Mouse (Mus musculus): ENCODE measurements at regions not wholly inside any gene's neighbourhood (a gene's known extent, or its start where the extent isn't known, plus 50 kb on each side); places are given as distances from the start of the nearest gene placed in this dataset.

DNA sequence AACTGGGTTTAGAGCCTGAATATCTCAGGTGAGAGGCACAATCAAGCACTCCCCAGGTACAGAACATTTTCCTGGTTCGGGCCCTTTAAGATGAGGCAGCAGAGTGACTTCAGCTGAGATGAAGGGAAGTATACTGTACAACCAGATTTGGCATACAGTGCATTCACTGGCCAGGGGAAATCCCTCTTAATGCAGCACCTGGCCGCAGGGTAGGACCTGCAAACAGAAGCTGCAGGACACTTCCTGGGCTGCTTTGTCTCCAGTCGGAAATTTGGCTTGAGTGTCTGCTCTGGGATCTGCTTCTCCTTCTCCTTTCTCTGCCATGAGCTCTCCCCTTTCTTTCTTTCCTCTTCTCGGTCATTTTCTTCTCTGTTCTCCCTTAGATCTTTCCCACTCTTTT lies 210.9 kb downstream of the Papss1 start:
- Histone ChIP-seq H3K4me3 (ENCODE audit: insufficient read depth, low read depth, low read length) (no peak overlapping the region), H3K27me3 (replicated peaks; ENCODE audit: control insufficient read depth, insufficient read depth, low read length) (no peaks in the 10 kb centered on the region), H3K4me1 (ENCODE audit: control insufficient read depth, insufficient read depth, low read length) (no peaks in the 10 kb centered on the region), H3K36me3 (ENCODE audit: control insufficient read depth, insufficient read depth, low read length) (no peaks in the 10 kb centered on the region), H3K27ac (ENCODE audit: insufficient read depth, low read depth, low read length) (no peak overlapping the region)
- no peak for TF ChIP-seq CTCF (conservative IDR thresholded peaks at IDR 0.05; ENCODE audit: insufficient read depth, insufficient read length, low read depth, low read length)
- no peak for TF ChIP-seq POLR2A (IDR thresholded peaks at IDR 0.05; ENCODE audit: low read depth, low read length)
- 89% methylated on average over 4 of the region's 4 CpGs for WGBS
- no peak for DNase-seq

DNA sequence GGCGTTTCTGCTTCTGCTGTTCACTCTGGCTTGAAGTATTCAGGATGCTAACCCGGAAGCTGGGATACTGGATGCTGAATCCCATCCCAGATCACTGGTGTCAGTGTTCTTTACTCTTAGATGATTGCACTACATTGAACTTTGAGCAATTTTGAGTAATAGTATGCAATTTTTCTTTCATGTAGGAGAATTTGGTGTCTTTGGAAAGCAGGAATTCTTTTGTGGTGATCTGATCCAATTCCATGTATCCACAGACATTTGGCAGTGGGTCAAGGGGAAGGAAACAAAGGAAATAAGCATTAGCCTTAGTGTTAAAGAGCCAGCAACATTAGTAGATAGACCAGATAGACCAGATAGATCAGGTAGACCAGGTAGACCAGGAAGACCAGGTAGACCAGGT lies 212.1 kb downstream of the Papss1 start:
- WGBS: 63% methylated on average over 2 of the region's 2 CpGs
- H3K27ac ChIP-seq (ENCODE audit: insufficient read depth, low read depth, low read length): no peak overlapping the region
- TF ChIP-seq POLR2A (IDR thresholded peaks at IDR 0.05; ENCODE audit: low read depth, low read length): no peak
- TF ChIP-seq CTCF (conservative IDR thresholded peaks at IDR 0.05; ENCODE audit: insufficient read depth, insufficient read length, low read depth, low read length): no peak
- DNase-seq: no peak
- no peaks in the 10 kb centered on the region for H3K36me3 ChIP-seq (ENCODE audit: control insufficient read depth, insufficient read depth, low read length)
- H3K4me1 ChIP-seq (ENCODE audit: control insufficient read depth, insufficient read depth, low read length): no peaks in the 10 kb centered on the region
- no peaks in the 10 kb centered on the region for H3K27me3 ChIP-seq (replicated peaks; ENCODE audit: control insufficient read depth, insufficient read depth, low read length)
- H3K4me3 ChIP-seq (ENCODE audit: insufficient read depth, low read depth, low read length): no peak overlapping the region

DNA sequence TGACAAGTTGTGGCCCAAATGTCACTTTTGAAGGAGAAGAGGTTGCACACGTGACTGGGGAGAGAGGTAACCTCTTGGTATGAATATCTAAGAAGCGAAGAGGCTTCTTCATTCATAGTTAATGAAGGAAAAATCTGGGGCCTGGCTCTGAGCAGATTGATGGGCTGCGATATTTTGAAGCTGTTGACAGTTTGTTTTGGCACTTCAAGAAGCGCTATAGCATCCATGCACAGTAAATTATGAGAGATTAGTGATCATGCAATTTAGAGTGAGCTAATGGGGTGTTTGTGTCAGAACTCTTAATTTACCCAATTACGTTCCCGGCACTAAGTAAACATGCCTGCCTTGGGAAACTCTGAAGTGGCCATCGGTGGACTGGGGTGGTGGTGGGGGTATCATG lies 215.2 kb downstream of the Papss1 start:
- DNase-seq: no peak
- 59% methylated on average over 7 of the region's 7 CpGs for WGBS

DNA sequence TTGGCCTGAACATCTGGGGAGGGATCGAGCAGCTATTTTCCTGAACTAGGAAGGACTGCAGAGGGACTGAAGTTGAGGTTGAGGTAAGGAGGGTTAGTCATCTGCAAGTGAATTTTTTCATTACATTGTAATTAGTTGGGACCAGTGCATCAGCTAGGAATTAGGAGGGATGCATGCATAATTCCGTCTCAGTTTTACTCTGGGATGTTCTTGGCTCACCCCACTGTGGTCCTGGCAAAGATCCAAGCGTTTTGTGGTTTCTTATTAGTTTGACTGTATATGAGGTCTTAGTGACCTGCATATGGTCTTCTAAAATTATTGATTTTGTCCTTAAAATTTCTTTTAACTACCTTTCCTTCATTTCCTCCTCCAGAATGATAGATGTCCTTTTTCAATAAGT lies 221.0 kb downstream of the Papss1 start:
- H3K4me1 ChIP-seq (ENCODE audit: control insufficient read depth, insufficient read depth, low read length): no peaks in the 10 kb centered on the region
- 80% methylated on average over 3 of the region's 3 CpGs for WGBS
- no peak for TF ChIP-seq POLR2A (IDR thresholded peaks at IDR 0.05; ENCODE audit: low read depth, low read length)
- no peak for TF ChIP-seq CTCF (conservative IDR thresholded peaks at IDR 0.05; ENCODE audit: insufficient read depth, insufficient read length, low read depth, low read length)
- H3K4me3 ChIP-seq (ENCODE audit: insufficient read depth, low read depth, low read length): no peak overlapping the region
- H3K27ac ChIP-seq (ENCODE audit: insufficient read depth, low read depth, low read length): no peak overlapping the region
- H3K36me3 ChIP-seq (ENCODE audit: control insufficient read depth, insufficient read depth, low read length): no peaks in the 10 kb centered on the region
- DNase-seq: no peak
- H3K27me3 ChIP-seq (replicated peaks; ENCODE audit: control insufficient read depth, insufficient read depth, low read length): no peaks in the 10 kb centered on the region

More for the DNA sequence above, 215.2 kb downstream of the Papss1 start:
- no peaks in the 10 kb centered on the region for H3K36me3 ChIP-seq (ENCODE audit: control insufficient read depth, insufficient read depth, low read length)
- H3K4me1 ChIP-seq (ENCODE audit: control insufficient read depth, insufficient read depth, low read length): no peaks in the 10 kb centered on the region
- no peaks in the 10 kb centered on the region for H3K27me3 ChIP-seq (replicated peaks; ENCODE audit: control insufficient read depth, insufficient read depth, low read length)
- H3K27ac ChIP-seq (ENCODE audit: insufficient read depth, low read depth, low read length): no peak overlapping the region
- H3K4me3 ChIP-seq (ENCODE audit: insufficient read depth, low read depth, low read length): no peak overlapping the region
- TF ChIP-seq POLR2A (IDR thresholded peaks at IDR 0.05; ENCODE audit: low read depth, low read length): no peak
- TF ChIP-seq CTCF (conservative IDR thresholded peaks at IDR 0.05; ENCODE audit: insufficient read depth, insufficient read length, low read depth, low read length): no peak

DNA sequence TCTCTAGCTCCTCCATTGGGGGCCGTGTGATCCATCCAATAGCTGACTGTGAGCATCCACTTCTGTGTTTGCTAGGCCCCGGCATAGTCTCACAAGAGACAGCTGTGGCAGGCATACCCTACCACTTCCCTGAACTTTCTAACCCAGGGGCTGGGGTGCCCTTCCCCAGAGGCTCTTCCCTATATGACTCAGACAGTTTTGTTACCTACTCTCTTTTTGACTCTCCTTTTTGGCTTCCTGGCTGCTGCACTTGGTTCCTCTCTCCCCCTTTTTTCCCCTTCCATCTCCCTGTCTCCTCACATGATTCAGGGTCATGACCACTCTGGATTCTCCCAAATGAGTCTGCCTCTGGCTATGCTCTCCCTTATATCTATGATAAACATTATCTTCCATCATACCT lies 223.8 kb downstream of the Papss1 start:
- Histone ChIP-seq H3K4me3 (ENCODE audit: insufficient read depth, low read depth, low read length) (no peak overlapping the region), H3K36me3 (ENCODE audit: control insufficient read depth, insufficient read depth, low read length) (no peaks in the 10 kb centered on the region), H3K27ac (ENCODE audit: insufficient read depth, low read depth, low read length) (no peak overlapping the region), H3K4me1 (ENCODE audit: control insufficient read depth, insufficient read depth, low read length) (no peaks in the 10 kb centered on the region), H3K27me3 (replicated peaks; ENCODE audit: control insufficient read depth, insufficient read depth, low read length) (no peaks in the 10 kb centered on the region)
- no peak for DNase-seq
- WGBS: 88% methylated on average over 2 of the region's 2 CpGs
- TF ChIP-seq CTCF (conservative IDR thresholded peaks at IDR 0.05; ENCODE audit: insufficient read depth, insufficient read length, low read depth, low read length) (no peak), POLR2A (IDR thresholded peaks at IDR 0.05; ENCODE audit: low read depth, low read length) (no peak)

DNA sequence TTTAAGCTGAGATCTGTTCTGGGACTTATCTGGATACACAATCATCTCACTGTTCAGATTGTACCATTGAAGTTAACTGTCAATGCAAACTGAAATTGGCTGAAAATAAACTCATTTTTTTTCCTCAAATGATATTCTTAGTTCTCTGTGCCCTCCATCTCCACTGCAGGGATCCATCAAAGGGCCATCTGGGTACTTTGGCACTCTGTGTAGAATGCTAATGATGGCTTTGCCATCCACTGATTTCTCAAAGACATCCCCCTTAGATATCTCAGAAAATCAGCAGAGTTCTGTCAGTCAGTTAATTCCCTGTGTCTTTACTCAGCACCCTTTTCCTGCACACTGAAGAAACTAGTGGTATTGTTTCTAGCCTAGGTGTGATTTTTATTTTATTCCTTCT lies 224.6 kb downstream of the Papss1 start:
- no peak overlapping the region for H3K4me3 ChIP-seq (ENCODE audit: insufficient read depth, low read depth, low read length)
- no peaks in the 10 kb centered on the region for H3K27me3 ChIP-seq (replicated peaks; ENCODE audit: control insufficient read depth, insufficient read depth, low read length)
- no peak for DNase-seq
- TF ChIP-seq POLR2A (IDR thresholded peaks at IDR 0.05; ENCODE audit: low read depth, low read length) (no peak), CTCF (conservative IDR thresholded peaks at IDR 0.05; ENCODE audit: insufficient read depth, insufficient read length, low read depth, low read length) (no peak)
- H3K27ac ChIP-seq (ENCODE audit: insufficient read depth, low read depth, low read length): no peak overlapping the region
- no peaks in the 10 kb centered on the region for H3K36me3 ChIP-seq (ENCODE audit: control insufficient read depth, insufficient read depth, low read length)
- no peaks in the 10 kb centered on the region for H3K4me1 ChIP-seq (ENCODE audit: control insufficient read depth, insufficient read depth, low read length)

DNA sequence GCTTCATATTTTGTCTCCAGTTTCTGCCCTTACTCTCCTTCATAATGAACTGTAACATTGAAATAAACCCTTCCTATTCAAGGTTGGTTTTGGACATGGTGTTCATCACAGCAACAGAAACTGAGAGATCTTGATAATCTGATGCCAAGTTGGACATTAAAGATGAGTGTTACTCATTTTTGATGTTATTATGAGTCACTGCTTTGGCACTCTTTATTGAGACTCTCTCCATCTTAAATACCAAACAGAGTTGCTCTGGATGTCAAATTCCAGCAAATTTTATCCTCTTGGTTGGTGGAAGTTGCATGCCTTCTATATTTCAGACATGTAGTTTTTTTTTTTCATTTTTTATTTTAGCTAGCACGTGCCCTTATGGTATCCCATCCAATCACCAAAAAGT lies 229.5 kb downstream of the Papss1 start:
- H3K36me3 ChIP-seq (ENCODE audit: control insufficient read depth, insufficient read depth, low read length): no peaks in the 10 kb centered on the region
- no peak overlapping the region for H3K4me3 ChIP-seq (ENCODE audit: insufficient read depth, low read depth, low read length)
- no peak for TF ChIP-seq CTCF (conservative IDR thresholded peaks at IDR 0.05; ENCODE audit: insufficient read depth, insufficient read length, low read depth, low read length)
- no peak for TF ChIP-seq POLR2A (IDR thresholded peaks at IDR 0.05; ENCODE audit: low read depth, low read length)
- no peak overlapping the region for H3K27ac ChIP-seq (ENCODE audit: insufficient read depth, low read depth, low read length)
- no peaks in the 10 kb centered on the region for H3K4me1 ChIP-seq (ENCODE audit: control insufficient read depth, insufficient read depth, low read length)
- no peaks in the 10 kb centered on the region for H3K27me3 ChIP-seq (replicated peaks; ENCODE audit: control insufficient read depth, insufficient read depth, low read length)
- 83% methylated on average over 1 of the region's 1 CpGs for WGBS
- no peak for DNase-seq

Measured in kidney, adult 2 months (tissue).